Mouse (Mus musculus): Measurements from ENCODE around the gene Stub1.

GRCm38 (mm10) chr17:25869954-25870353 is 36.8 kb upstream of the Stub1 start:
- TF ChIP-seq CTCF (conservative IDR thresholded peaks at IDR 0.05; ENCODE audit: low read length) = no peak
- no peak for TF ChIP-seq POU5F1 (IDR thresholded peaks at IDR 0.05; ENCODE audit: borderline replicate concordance, low read length)
